In the genomic region with DNA sequence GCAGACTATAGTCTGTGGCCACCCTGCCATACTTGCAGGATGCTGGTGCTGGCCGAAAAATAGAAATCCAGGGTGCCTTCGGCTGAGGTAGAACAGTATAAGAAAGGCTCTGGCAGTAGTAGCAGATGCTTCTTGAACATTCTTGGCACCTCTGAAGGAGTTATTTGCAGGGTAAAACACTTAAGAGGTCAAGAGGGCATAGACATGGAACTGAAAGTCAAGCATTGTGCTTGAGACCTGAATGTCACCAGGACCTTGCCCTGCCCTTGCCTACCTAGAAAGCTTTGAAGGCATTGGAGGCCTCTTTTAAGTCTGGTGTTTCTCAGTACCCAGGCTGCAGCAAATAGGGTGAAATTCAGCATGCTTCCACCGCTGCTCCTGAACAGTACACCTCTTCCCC, we compare ENCODE assay signal across 24 mouse cellular contexts.
"Had no signal": no experiment of that assay in that cellular context is flagged by ENCODE, and none has a peak within 500 bp of the region (broad histone marks: within the 10 kb centered on the region; RNA-seq: fewer than 3 reads in every experiment).

No protein-coding gene starts in this region.

- H3K4me3 ChIP-seq: gastrocnemius, adult 2 months; heart, embryonic 10.5 days; heart, embryonic 12.5 days; hindbrain, embryonic 10.5 days; hindbrain, embryonic 12.5 days; intestine, embryonic 15.5 days; layer of hippocampus, adult 2 months; left cerebral cortex, adult 2 months; limb, embryonic 10.5 days; limb, embryonic 12.5 days had no signal

- H3K9ac ChIP-seq: heart, embryonic 12.5 days; hindbrain, embryonic 12.5 days; hindbrain, embryonic 14.5 days; intestine, embryonic 15.5 days; limb, embryonic 12.5 days had no signal

- H3K27ac ChIP-seq: gastrocnemius, adult 2 months; heart, embryonic 10.5 days; hindbrain, embryonic 10.5 days; hindbrain, embryonic 12.5 days; hindbrain, embryonic 14.5 days; intestine, embryonic 15.5 days; layer of hippocampus, adult 2 months; left cerebral cortex, adult 2 months; limb, embryonic 10.5 days; limb, embryonic 12.5 days had no signal

- H3K27me3 ChIP-seq: heart, embryonic 12.5 days; hindbrain, embryonic 12.5 days; intestine, embryonic 15.5 days; limb, embryonic 12.5 days had no signal

- H3K4me2 ChIP-seq: heart, embryonic 12.5 days; hindbrain, embryonic 12.5 days; hindbrain, embryonic 14.5 days; intestine, embryonic 15.5 days; limb, embryonic 12.5 days had no signal

- ATAC-seq: inflammation-experienced regulatory T-cells, adult 6 months; intestine, embryonic 15.5 days; intestine, postnatal 0 days had no signal

- H3K36me3 ChIP-seq: heart, embryonic 10.5 days; heart, embryonic 12.5 days; hindbrain, embryonic 10.5 days; hindbrain, embryonic 12.5 days; intestine, embryonic 15.5 days; limb, embryonic 10.5 days; limb, embryonic 12.5 days had no signal

- H3K9me3 ChIP-seq: heart, embryonic 10.5 days; heart, embryonic 12.5 days; hindbrain, embryonic 10.5 days; hindbrain, embryonic 12.5 days; intestine, embryonic 15.5 days; limb, embryonic 10.5 days; limb, embryonic 12.5 days had no signal

- DNase-seq: gastrocnemius, adult 2 months; gastrocnemius, postnatal 10 days; gastrocnemius, postnatal 25 days; heart, adult 18-20 months; heart, postnatal 10 days; heart, postnatal 4 days; kidney, adult 18-20 months; kidney, adult 8-10 months; kidney, postnatal 10 days; kidney, postnatal 25 days; kidney, postnatal 4 days; liver had no signal

- H3K4me1 ChIP-seq: heart, embryonic 12.5 days; hindbrain, embryonic 10.5 days; hindbrain, embryonic 12.5 days; intestine, embryonic 15.5 days had no signal
